Mouse (Mus musculus) spleen, adult 18-20 months (tissue): ENCODE results near the gene Shbg.

Experiments
- DNase-seq, 2 experiments: peaks; one replicate each; pipeline ENCODE4 v3.0.0; 2022; ENCODE audit warnings: mixed read lengths in 2 of 2

The Shbg gene

GRCm38 (mm10) chr11:69617805-69618204 is at the start of gene Shbg:
Gene Shbg (minus strand): TSS chr11:69617905.
- DNase-seq = no peak

DNA sequence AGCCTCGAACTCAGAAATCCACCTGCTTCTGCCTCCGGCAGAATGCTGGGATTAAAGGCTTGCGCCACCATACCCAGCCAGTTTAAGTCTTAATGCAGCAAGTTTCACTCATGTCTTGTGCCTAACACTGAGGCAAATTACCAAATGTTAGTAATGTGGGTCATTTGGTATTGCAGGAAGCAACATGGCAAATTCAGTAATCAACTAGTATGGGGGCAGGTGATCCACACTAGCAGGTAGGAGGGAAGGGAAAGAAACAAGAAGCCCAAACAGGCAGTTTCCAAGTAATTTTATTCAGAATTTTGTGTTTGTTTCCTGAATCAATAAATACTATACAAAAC is 48.9 kb upstream of the Shbg start:
- no peak for DNase-seq

DNA sequence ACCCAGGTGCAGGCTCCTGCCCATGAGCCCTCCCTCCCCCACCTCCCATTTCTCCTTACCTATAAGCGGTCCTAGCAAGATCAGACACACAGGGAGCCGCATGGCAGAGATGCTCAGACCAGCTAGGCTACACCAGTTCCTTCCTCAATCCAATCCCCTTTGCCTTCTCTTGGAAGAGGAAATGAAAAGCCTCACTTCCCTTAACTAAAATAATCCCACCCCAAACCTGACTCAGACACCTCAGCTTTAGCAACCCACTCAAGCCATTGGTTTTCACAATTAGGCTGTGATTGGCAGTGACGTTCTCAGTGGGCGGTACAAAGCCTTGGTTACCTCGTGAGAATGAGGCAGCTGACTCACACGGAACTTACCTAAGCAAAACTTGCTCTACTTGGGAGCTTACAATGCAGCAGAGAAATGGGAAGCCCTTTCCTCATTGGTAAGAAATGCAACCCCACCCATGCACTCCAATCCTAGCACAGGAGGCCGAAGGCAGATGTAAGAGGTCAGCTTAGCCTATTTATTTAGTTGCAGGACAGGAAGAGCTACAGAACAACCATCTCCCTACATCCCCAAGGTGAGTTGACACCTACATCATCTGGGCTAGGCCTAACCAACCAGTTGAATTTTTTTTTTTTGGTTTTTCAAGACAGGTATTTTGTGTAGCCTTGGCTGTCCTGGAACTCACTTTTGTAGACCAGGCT is 48.4 kb upstream of the Shbg start, which contains the start of gene Cd68:
Gene Cd68 (minus strand): TSS at position 193 of the 704 bp plus-strand sequence.
- DNase-seq = peak; percentile 43 to 53

- no peak for DNase-seq
Observed at GRCm38 (mm10) chr11:69665457-69665960, 47.8 kb upstream of the Shbg start.

GRCm38 (mm10) chr11:69664841-69665240 is 47.1 kb upstream of the Shbg start:
- no peak for DNase-seq

GRCm38 (mm10) chr11:69663795-69664194 is 46.1 kb upstream of the Shbg start:
- no peak for DNase-seq

- DNase-seq = no peak
Observed at GRCm38 (mm10) chr11:69662967-69663671, 45.4 kb upstream of the Shbg start.

DNA sequence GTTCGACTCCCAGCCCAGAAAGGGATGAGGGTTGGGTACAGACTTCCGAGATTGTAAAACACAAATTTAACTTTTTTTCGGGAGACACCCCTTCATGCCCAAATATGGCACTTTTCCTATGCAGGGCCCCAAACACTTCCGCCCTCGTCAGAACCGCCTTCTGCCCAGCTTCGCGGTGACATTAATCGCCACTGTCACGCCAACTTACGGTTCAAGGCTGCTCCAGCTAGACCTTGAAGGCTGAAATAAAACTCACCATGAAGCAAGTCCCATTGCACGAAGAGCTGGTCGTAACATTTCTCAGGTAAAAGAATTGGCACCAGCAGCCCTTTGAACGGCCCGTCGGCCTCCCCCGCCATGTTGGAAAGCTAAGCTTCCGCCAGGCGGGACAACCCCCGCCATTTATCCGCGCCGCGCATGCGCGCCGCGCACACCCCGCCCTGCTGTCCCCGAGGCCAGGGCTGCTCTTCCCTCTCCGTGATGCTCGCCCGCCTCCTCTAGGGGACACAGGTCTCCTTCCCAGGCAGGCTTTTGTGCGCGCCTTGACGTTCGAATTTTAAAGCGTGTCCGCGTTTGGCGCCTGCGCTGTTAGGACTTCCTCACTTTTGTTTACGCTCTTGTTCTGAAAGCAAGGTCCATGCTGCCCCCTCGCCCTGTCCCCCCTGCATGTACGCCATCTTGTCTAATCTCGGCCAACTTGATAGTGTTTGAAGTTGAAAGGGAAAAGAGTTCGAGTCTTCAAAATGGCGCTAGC is 44.7 kb upstream of the Shbg start, which contains the start of gene Mpdu1:
Gene Mpdu1 (minus strand): TSS at position 430 of the 754 bp plus-strand sequence.
- DNase-seq = peak; percentile 85 to 92

DNA sequence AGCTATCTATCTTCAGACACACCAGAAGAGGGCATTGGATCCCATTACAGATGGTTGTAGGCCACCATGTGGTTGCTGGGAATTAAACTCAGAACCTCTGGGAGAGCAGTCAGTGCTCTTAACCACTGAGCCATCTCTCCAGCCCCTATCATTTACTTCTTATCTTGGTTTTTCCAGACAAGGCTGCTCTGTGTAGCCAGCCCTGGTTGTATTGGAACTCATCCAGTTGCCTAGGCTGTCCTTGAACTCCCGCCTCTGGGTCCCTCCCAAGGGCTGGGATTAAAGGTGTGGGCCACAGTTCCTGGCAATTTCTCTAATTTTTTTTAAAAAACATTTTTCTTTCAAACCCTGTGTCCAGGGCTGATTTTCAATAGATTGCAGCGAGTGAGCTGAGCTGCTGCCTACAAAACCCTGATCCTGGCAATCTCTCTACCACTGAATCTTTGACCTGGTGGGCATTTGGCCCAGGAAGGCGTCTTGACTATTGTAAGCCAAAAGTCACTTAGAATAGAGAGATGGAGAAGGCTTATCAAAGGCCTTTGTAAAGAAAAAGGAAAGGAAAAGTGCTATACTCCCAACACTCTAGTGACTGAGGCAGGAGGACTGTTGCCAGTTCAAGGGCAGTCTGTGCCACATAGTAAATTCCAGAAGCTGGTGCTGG is 43.6 kb upstream of the Shbg start:
- no peak for DNase-seq

GRCm38 (mm10) chr11:69657462-69657881 is 39.8 kb upstream of the Shbg start:
- DNase-seq = no peak

GRCm38 (mm10) chr11:69656617-69657461 is 39.1 kb upstream of the Shbg start:
- DNase-seq = peak in 1 of 2 experiments; percentile 52

GRCm38 (mm10) chr11:69656065-69656455 is 38.4 kb upstream of the Shbg start:
- DNase-seq = no peak

DNA sequence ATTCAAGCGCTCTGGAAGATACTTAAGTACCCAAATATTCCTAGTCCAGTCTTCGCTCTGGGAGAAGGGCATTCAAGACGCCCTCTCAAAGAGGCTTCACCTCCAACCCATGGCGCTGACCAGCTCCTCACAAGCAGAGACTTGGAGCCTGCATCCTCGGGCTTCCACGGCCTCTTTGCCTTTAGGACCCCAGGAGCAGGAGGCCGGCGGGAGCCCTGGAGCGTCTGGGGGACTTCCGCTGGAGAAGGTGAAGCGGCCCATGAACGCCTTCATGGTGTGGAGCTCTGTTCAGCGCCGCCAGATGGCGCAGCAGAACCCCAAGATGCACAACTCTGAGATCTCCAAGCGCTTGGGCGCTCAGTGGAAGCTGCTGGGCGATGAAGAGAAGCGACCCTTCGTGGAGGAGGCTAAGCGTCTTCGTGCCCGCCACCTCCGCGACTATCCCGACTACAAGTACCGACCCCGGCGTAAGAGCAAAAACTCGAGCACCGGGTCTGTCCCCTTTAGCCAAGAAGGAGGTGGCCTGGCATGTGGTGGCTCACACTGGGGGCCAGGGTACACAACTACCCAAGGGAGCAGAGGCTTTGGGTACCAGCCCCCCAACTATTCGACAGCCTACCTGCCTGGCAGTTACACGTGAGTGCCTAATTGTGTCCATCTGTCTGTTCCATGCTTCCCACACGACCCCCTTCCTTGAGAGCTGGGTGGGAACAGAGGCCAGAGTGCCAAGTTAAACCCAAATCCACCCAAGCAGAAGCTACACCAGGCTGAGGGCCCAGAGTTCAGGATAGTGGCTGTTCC is 37.8 kb upstream of the Shbg start, which contains the start of gene Sox15:
Gene Sox15 (plus strand): TSS at position 51 of the 801 bp plus-strand sequence.
- DNase-seq = no peak

DNA sequence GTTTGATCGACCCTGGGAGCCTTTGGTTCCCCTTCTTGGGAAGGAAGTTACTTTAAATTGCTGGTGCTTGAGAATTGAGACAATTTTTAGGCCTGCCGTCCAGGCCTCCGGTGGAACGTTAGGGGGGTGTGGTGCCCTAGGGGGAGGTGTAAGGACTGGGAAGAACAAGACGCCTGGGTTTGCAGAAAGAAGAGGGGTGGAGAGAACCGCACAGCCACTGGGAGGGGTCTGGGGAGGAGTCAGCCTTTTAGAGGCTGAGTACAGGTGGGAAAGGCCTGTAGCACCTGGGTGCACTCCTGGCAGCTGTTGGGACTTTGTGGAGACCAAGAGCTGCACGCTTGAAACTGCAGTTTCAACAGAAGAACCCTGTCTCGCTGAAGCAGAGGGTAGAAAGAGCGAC is 37.1 kb upstream of the Shbg start:
- no peak for DNase-seq

GRCm38 (mm10) chr11:69653399-69653798 is 35.7 kb upstream of the Shbg start:
- DNase-seq = no peak

DNA sequence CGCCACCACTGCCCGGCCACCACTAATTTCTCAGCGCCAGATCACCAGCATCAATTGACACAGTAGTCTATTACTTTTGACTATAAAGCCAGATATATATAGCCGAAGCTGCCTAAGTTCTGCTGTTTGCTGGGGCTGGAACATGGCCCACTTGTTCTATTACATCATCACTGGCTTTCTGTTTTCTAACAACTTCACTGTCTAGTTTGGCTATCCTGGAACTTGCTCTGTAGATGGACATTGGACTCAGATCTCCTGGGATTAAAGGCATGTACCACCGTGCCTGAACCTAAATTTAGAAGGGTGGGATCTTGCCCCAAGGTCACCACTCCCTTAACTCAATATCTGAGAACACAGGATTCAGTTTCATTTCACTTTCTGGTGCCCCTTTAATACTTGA is 28.2 kb upstream of the Shbg start:
- no peak for DNase-seq

- no peak for DNase-seq
Observed at GRCm38 (mm10) chr11:69635471-69635870, 17.8 kb upstream of the Shbg start.

- no peak for DNase-seq
Observed at GRCm38 (mm10) chr11:69633128-69633866, 15.6 kb upstream of the Shbg start.

GRCm38 (mm10) chr11:69632284-69633089 is 14.8 kb upstream of the Shbg start, which contains the start of gene Fxr2:
Gene Fxr2 (plus strand): TSS chr11:69632990.
- DNase-seq = peak; percentile 100
